Mouse (Mus musculus) cerebellum, adult 2 months (tissue): Measurements from ENCODE around the gene Spata21.

Source experiments
- CTCF ChIP-seq: fragments of 200-500 bp; IDR thresholded peaks from 2 replicates; pipeline ENCODE4 v1.5.1; 2011; ENCODE audit warnings: low read depth, mild to moderate bottlenecking, control low read depth, low read length, moderate library complexity, borderline replicate concordance; ENCODE audit not compliant: insufficient read depth
- POLR2A ChIP-seq: fragments of 200-500 bp; IDR thresholded peaks from 2 replicates; pipeline ENCODE4 v1.6.1; 2011; ENCODE audit warnings: low read length, control low read depth, borderline replicate concordance; ENCODE audit not compliant: insufficient read depth

GRCm38 (mm10) chr4:141134031-141134441, 45.9 kb downstream of the Spata21 start:
- TF ChIP-seq POLR2A (no peak), CTCF (no peak)
